Mouse (Mus musculus): ENCODE measurements around the gene Zfp473.
A peak's percentile ranks its signal among the peaks of the same experiment; 100 is the strongest.
"Not testable (repeated sequence)": the region's sequence is repeated elsewhere in the genome, so short reads cannot be mapped to it uniquely, and the experiment has no call there.

Zfp473 gene

DNA sequence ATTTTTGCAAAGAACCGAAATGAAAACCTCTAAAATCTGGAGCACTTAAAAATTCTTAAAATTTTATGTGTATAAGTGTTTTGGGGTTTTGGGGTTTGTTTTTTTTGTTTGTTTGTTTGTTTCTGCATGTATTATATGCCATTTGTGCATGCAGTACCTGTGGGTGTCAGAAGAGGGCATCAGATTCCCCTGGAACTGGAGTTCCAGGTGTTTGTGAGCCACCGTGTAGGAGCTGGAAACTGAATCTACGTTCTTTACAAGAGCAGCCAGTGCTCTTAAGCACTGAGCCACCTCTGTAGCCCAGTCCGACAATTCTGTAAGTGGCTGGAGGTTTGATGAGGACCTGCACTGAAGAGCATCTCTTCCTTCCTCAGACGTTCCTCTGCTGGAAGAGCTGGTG is 41.0 kb downstream of the Zfp473 start:
- DNase-seq = no peak

DNA sequence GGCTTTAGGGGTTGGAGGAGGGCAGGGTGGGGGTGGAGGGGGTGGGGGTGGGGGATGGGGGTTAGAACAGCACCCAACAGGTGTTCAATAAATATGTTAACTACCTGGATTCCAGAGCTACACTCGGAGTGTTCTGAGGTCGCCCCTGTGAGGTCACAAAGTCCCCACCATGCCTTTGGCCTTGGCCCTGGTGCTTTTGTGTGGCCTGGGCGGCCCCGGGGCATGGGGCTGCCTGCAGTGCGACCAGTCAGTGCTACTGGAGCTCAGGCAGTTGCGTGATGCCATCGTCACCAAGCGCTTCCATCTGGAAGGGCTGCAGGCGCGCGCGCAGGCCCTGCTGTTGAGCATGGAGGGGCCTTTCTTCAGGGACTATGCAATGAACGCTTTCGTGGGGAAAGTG is 42.3 kb downstream of the Zfp473 start, which contains the start of gene Izumo2:
Izumo2 (plus strand) TSS at position 169 of the 400 bp plus-strand sequence.
- DNase-seq = no peak

DNA sequence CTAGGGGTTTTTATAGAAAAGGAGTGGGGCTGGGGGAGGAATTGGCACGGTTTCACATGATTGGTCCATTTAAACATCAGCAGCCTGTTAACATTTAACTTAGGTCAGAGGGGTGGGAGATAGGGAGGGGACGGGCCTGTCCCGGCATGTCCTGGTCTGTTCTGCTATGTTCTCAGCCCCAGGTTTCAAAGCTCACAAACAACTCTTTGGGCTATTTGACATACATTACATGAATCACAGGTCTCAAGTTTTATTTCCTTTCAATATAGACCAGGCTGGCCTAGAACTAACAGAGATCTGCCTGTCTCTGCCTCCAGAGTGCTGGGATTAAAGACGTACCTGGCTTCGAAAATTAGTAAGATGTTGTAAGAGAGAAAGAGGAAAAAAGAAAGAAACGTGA is 42.8 kb downstream of the Zfp473 start:
- not testable (repeated sequence) for DNase-seq

DNA sequence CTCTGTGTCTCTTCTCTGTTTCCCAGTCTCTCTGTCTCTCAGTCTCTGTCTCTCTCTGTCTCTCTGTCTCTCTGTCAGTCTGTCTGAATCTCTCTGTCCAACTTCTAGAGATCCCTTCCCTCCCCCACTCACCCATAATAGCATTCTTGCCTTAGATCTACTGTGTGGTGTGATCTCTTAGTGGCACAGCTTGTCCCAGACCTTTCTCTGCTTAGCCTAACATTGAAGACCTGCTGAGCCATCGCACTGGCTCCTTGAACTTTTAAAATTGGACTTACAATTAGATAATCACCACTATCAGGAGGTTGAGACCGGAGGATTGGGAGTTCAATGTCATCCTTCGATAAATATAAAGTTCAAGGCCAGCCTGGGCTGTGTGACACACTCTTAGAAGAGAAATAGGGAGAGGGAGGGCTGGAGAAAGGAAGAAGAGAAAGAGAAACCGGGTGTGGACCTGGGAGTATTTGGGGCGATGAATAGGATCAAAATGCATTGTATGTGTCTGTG is 43.6 kb downstream of the Zfp473 start:
- DNase-seq = no peak

DNA sequence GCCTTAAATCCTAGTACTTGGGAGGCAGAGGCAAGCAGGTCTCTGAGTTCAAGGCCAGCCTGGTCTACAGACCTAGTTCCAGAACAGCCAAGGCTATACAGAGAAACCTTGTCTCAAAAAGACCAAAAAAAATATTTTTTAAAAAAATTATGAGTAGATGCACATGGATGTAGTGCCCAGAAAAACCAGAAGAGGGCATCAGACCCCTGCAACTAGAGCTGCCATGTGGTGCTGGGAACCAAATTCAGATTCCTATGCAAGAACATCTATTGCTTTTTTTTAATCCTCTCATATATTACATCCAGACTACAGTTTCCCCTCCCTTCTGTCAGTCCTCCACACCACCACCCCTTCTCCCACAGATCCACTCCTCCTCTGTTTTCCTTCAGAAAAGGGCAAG is 44.5 kb downstream of the Zfp473 start:
- no peak for DNase-seq

DNA sequence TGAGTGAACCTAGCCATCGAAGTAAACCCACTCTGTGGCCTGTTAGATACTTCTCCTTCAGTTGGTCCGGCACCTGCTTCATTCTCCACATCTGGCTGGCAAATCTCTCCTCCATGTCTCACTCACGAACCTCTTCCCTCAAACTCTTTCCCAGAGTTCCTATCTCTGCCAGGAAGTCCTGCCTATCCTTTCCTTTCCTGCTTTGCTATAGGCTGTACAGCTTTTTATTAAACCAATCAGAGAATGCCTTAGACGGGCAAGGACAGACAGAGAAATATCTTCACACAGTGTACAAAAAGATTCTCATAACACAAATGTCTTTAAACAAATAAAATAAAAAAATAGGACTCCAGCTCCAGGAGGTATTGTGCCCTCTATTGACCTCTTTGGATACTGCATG is 45.8 kb downstream of the Zfp473 start:
- DNase-seq = no peak

DNA sequence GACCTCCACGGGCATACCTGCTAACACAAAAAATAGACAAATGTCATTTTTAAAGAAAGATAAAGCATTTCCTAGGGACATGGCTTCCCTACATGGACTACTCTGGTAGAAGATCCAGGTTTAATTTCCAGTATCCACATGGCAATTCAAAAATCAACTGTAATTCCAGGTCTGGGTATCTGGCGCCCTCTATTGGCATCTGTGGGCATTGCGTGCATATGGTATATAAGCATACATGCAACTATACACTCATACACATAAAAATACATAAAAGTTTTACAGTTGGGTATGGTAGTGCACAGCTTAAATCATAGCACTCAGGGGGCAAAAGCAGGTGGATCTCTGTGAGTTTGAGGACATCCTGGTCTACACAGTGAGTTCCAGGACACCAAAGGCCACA is 46.5 kb downstream of the Zfp473 start:
- peak; percentile 60 to 61 for DNase-seq

DNA sequence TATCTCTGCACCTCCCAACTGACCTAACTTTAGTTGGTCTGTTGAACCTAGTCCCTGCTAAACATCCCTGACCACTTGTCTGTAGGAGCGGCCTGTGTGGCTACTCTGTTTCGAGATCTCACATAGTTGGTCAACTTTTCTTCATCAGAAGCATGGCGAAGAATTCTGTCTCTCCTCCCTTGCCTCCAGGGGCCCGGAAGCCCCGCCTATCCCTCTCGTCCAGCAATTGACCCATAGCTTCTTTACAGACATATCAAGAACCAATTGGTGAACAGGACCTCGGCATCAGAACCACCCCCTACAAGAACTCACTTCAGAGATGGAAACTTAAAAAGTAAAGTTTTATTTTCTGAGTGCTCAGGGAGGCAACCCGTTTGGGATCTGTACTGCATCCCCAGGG is 47.9 kb downstream of the Zfp473 start:
- DNase-seq = peak in 1 of 2 experiments; percentile 14

DNA sequence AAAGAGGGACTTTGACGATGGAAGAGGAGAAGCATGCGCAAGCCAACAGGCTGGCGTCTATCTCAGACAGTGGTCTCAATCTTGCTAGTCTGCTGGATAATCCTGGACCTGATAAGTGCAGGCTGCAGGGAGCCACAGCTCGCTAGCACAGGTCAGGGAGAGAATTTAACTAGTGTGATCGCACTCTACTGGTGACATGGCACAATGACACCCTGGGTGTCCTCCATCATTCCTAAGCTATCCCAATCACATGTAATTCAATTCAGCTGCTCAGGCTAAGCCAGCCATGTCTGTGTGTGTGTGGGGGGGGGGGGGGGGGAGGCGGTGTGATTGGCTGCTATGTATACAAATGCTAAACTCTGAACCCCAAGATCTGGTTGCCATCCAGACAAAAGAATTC is 48.9 kb downstream of the Zfp473 start:
- peak; percentile 41 to 55 for DNase-seq

DNA sequence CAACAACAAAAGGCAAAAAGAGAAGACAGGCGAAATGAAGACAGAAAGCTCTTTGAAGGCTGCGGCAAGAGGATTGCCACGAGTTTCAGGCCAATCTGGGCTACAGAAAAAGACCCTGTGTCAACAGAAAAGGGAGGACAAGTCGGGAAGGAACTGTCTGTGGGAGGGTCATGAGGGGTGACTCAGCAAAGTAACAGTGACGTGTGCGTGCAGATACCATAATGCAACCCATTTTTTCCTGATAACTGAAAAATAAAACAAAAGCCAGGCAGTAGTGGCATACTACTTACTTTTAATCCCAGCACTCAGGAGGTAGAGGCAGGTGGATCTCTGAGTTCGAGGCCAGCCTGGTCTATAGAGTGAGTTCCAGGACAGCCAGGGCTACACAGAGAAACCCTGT is 52.9 kb downstream of the Zfp473 start:
- no peak for DNase-seq

DNA sequence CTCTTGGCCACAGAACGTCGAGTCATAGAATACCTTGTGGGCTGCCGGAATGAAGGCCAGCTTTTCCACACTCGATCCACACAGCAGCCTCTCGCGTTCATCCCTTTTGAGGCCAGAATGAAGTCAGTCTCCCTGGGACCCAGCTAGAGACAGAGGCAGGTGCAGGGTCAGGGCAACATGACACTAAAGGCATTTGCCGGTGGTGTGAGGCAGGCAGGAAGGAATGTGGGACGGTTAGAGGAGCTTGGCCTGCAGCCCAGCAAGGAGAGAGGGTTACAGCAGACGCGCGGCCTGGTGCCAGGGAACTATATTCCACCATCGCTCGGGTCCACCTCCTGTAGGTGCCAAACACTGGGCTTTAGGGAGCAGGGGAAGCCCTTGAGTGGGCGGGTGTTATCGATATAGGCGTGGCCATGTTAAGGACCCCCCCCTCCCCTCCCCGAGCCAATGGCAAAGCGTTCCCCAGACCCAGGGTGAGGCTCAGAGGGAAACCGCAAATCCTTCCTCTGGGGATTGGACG is 53.6 kb downstream of the Zfp473 start:
- peak; percentile 56 to 69 for DNase-seq

DNA sequence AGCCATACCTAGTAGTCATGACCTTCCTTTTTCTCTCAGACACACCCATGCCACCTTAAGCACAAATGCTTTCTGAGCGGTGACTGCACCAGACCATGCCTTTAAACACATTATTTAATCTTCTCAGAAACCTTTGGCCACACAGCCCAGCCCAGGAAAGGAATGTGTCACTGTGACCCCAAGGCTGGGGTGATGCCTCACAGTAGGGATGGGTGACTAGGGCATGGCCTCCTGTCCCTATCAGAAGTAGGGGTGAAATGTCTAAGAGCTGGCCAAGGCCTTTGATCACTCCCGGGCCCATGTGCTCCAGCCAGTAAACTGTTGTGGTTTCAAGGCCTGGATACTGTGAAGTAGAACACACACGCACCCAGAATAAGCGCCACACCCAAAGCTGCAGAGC is 55.6 kb downstream of the Zfp473 start:
- DNase-seq = no peak

DNA sequence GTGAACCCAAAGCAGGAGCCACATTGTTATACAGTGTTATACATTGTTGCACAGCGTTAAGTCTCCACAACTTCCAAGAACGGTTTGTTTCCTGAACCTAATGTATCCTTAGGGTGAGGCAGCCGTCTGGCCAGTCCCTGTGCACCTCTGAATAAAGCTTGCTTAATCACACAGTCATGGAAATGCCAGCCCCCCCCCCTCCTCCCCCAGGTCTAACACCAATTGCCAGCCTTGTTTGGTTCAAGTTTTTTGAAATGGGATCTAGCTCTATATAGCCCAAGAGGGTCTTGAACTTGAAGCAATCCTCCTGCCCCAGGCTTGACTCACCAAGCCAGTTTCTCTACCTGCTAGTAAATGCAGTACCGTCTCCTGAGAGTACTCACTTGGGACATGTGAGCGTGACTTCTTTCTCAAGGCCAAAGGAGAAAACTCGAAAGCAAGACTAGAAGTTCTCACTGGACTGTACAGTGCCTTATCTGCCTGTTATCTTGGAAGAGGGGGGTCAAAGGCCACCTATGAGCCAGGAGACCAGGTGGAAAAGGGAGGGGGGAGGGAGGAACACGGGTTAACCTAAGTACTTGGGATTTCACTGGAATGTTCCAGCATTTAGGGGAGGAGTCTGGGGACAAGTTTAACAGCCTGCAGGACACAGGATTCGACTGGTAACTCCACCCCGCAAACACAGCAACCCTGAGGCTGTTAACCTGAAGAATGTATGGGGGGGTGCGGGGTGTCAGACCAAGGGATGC is 57.2 kb downstream of the Zfp473 start:
- DNase-seq = no peak

DNA sequence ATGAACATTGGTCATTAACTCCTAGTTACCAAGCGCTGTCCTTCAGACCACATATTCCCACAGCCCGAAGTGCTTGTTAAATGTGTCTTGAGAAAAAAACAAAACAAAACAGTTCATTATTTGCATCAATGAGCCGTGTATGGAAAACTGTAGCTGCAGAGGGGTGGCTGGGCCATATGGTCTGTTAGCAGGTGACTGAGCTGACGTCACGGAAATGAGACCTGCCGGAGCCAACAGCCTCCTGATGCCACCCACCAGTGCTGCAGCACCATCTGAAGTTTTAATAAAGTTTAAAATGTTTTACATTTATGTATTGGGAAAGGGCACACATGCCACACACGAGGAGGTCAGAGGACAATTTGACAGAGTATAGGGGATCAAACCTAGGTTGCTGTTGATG is 61.5 kb downstream of the Zfp473 start:
- DNase-seq = no peak

DNA sequence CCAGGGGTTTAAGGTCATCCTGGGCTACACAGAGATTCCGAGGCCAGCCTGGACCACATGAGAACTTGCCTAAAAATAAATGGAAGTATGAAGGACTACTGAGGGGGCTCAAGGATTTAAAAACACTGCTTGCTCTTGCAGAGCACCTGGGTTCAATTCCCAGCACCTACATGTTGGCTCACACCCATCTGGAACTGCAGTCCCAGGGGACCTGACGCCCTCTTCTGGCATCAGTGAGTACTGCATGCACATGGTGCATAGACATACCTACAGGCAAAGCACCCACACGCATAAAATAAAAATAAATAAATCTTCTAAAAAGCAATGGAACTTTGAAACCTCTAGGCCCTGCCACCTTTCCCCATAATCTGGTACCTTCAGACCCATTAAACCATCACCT is 62.0 kb downstream of the Zfp473 start:
- DNase-seq = no peak

DNA sequence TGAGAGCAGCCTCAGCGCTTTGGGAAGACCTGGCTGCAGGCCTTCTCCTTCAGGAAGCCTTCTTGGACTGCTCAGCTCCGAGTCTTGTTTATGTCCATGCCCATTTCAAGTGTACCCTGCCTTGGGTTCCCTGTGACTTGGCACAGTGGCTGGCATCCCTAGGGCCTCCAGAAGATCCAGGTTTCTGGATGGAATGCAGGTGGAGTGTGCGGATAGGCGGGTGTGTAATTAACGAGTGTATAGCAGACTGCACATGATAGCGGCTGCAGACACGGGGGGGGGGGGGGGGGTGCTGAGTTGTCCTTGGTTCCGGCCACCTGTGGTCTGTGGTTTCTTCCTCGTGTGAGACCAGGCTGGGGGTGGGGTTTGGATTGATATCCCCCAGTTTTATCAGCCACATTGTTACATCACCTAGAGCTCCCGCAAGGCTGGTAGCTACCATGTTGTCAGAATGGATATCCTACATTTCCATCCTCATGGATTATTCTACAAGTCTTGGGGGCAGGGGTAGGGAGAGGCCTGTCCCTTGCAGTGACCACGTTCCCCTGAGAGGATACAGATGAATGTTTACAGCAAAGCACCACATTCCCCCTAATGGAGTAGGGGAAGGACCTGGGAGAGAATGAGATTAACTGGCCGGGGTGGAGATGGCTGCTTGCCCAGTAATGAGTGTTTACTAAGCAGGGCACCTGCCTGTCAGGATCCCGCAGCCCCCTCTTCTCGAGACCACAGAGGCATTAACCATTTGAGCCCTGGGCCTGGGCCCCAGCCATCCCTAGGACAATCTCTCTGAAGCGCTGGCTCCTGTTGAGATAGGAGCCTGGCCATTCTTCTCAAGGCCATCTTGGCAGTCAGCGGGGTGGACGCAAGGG is 65.1 kb downstream of the Zfp473 start:
- DNase-seq = no peak

DNA sequence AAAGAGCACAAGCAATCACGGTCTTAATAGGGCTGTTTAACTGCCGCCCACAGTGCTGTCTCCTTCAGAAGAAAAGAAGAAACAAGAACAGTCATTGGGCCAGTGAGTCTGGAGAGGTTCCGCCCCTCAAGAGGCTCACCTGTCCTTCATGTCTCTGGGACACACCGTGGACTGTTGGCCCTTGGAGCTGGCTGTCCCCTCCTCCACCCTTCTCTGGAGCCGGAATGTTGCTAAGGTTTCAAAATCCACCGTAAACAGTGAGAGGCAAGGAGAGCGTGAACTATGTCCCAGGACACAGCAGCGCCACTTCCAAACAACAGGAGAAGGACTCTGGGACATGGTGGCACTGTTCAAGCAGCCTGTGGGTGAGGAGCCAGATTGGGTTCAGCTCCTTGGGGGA is 67.2 kb downstream of the Zfp473 start:
- peak; percentile 20 to 52 for DNase-seq

Measured in kidney, postnatal 4 days (tissue).